Mouse (Mus musculus): ENCODE results near the gene Grin1.

GRCm38 (mm10) chr2:25263623-25264285 is 55.2 kb downstream of the Grin1 start:
- TF ChIP-seq CTCF (IDR thresholded peaks at IDR 0.05; ENCODE audit: low read depth) (no peak), EP300 (IDR thresholded peaks at IDR 0.05; ENCODE audit: low read depth) (no peak)
